Comparison of ENCODE assay signal across 8 mouse cellular contexts in the genomic region with DNA sequence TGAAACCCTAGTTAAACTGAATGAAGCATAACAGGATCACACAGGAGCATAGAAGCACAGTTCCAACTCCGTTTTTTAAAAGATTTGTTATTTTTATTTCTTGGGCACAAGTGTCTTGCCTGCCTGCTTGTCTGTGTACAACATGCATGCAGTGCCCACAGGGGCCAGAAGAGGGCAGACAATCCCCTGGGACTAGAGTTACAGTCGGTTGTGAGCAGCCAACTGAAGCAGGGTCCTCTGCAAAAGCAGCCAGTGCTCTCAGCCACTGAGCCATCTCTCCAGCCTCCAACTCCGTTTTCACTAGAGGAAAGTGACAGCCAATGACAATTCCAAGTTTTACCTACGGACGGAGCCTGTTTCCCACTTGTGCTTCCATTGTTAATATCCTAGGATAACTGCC. TPM values are rescaled to one million over a fixed set of nuclear protein-coding genes. Genes with fewer than 3 reads are reported as not detected.
DNase-seq lines count a peak whose midpoint lies in the region; ATAC-seq and TF ChIP-seq lines count a peak whose summit lies in the region.

No protein-coding gene starts in this region.

- H3K36me3 ChIP-seq in heart, embryonic 10.5 days = no peaks in the 10 kb centered on the region

- H3K4me1 ChIP-seq in heart, embryonic 10.5 days = no peaks in the 10 kb centered on the region

- TF ChIP-seq POLR2A in brain, embryonic 14.5 days (IDR thresholded peaks at IDR 0.05; ENCODE audit: borderline replicate concordance, extremely low read depth, insufficient read depth, insufficient read length, poor library complexity, severe bottlenecking) = no peak

- H3K27me3 ChIP-seq in heart, embryonic 10.5 days (ENCODE audit: insufficient read depth, poor library complexity, severe bottlenecking) = no peaks in the 10 kb centered on the region

- 48% methylated on average over 5 of the region's 5 CpGs for WGBS in heart, embryonic 10.5 days

- no peak overlapping the region for H3K4me3 ChIP-seq in heart, embryonic 10.5 days

- no peak overlapping the region for H3K27ac ChIP-seq in heart, embryonic 10.5 days

- no peak for ATAC-seq in frontal cortex, adult (ENCODE audit: low TSS enrichment)

- H3K9me3 ChIP-seq in heart, embryonic 10.5 days = no peaks in the 10 kb centered on the region

- peak; percentile 50 for DNase-seq in heart, embryonic 10.5 days (ENCODE audit: low spot score)
- no peak for DNase-seq in heart, adult 9 months (ENCODE audit: low spot score in 2 of 2)
- DNase-seq in right cerebral cortex, adult 2 months (ENCODE audit: low spot score in 2 of 2) = peak; percentile 31 to 41
- no peak for DNase-seq in right cerebral cortex, adult 18-20 months
- DNase-seq in brain, embryonic 14.5 days (ENCODE audit: low read depth) = peak; percentile 57
- peak; percentile 32 to 75 for DNase-seq in kidney, postnatal 36 days
- peak; percentile 38 to 72 for DNase-seq in spleen, postnatal 4 days (ENCODE audit: low spot score in 2 of 2)

- peak; percentile 53; the same call in 1 of the 2 replicates for TF ChIP-seq CTCF in brain, embryonic 14.5 days (IDR thresholded peaks at IDR 0.05; ENCODE audit: borderline replicate concordance, extremely low read depth, insufficient read depth, insufficient read length)

RNA-seq across cellular contexts. Expression of gene Rxfp2, which starts 33.4 kb away (rescaled TPM):
- 0.36 and 0.59 TPM in 2 replicates for polyA plus RNA-seq in heart, embryonic 10.5 days (2016; fragmentation: Nextera tagmentation; extraction: Ambion mirVana)
- 0.78 and 1.1 TPM in 2 replicates for polyA plus RNA-seq in brain, embryonic 14.5 days (2012; rRNA removed)

Comparison
In these comparisons a context has a peak if more than half of its experiments do, and no peak if none do; other contexts are left out.
1. DNase-seq: peak in heart, embryonic 10.5 days (single experiment), right cerebral cortex, adult 2 months (2 of 2), brain, embryonic 14.5 days (single experiment), kidney, postnatal 36 days (2 of 2) and spleen, postnatal 4 days (2 of 2); none in heart, adult 9 months (0 of 2) and right cerebral cortex, adult 18-20 months (single experiment).